Mouse (Mus musculus): Measurements from ENCODE around the gene Grid2ip.

Grid2ip gene

DNA sequence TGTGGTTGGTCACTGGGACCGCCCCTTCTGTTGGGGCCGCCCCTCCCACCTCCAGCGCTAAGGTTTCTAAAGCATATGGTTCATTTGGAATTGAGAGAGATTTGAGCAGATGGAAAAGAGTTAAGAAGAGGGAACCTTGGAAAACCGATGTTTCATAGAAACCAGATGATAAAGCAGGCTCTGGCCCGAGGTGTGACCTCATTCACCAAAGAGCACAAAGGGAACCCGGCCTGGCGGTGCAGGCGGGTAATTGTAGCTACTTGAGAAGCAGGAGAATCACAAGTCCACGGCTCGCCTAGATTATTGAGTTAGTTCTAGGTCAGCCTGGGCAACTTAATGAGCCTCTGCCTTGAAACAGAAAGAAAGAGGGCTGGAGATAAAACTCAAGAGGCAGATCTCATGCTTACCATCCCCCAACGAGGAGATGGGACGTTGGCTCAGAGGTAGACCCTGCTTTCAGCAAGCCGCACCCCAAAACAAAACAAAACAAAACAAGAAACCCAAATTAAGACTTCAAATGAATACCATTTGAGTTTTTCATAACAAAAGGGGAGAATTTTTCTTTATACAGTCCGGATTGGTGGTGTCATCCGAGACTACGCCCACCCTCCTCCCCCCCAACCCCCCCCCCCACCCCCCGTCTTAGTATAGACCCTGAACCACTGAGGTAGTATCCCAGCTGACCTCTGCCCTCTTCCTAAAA is at the start of gene Grid2ip:
Grid2ip (plus strand) TSS at position 653 of the 703 bp plus-strand sequence.
- TF ChIP-seq GATA4 (IDR thresholded peaks at IDR 0.05; ENCODE audit: insufficient replicate concordance, low read length) = no peak

DNA sequence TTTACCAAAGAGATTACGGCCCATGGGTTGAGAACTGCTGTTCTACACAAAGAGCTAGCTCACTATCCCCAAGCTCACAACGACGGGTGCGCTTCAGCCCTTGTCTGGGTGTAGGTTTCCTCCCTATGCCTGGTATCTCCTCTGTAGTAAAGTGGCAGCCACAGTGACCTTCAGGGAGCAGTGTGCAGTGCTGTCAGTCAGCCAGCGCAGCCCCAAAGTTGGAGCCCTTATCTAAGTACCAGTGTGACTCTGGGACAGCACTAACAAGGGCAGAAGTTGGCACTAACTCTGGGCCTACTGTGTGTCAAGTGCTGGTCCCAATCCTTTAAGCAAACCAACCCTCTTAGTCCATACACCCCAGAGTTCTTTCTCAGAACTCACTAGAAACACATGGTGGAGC is 48.3 kb upstream of the Grid2ip start:
- TF ChIP-seq GATA4 (IDR thresholded peaks at IDR 0.05; ENCODE audit: insufficient replicate concordance, low read length) = no peak

DNA sequence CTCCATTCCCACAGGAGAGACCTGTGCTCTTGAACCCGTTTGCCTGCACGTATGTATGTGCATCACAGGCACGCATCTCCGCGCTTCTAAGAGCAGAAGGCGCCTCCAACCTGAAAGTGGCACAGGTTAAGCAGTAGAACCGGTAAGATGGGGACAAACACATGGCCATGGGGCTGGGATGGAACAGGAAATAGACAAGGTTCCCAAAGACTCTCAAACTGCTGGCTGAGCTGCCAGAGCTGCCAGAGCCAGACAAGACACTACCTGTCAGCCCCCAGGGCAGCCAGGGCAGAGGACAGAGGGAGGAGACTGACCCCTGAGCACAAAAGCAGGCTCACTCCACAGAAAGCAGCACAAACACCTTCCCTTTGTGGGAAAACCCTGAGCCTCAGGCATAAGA is 47.2 kb upstream of the Grid2ip start:
- TF ChIP-seq GATA4 (IDR thresholded peaks at IDR 0.05; ENCODE audit: insufficient replicate concordance, low read length) = no peak

DNA sequence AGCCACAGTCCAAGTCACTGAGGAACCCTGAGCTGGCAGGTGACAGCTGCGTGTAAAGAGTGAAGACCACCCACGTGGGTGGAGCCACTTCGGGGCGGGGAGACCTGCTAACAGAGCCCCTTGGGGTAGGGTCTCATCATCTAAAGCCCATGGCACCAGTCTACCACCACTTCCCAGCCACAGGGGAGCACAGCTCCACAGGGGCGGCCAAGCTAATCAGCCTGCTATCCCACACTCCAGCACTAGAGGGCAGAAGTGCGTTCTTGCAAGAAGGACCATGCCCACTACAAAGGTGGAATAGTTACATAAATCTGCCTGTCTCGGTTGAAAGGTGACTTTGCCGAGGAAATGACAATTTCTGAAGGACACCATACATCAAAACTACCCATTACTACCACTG is 45.3 kb upstream of the Grid2ip start:
- TF ChIP-seq GATA4 (IDR thresholded peaks at IDR 0.05; ENCODE audit: insufficient replicate concordance, low read length) = no peak

DNA sequence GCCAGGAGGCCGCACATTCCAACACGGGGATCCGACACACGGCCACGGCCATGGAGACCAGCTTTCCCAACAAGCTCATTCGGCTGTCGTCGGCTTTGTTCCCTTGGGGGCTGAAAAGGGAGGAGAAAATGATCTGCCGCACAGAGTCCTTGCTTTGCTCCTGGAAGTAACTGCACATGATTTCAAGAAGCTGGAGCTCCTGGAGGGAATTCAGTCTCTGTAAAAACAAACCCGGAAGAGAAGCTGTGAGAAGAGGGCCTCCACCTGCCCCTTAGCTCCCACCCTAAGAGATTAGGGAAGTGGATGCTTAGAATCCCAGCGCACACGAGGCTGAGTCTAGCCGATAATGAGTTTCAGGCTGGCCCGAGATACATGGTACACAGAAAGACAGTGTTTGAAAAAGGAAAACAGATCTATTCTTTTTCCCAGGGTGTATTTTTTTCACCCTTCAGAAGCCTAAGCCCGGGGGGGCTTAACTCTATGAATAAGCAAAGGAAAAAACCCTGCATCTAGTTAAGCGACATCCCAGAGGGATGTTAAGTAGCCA is 42.9 kb upstream of the Grid2ip start:
- TF ChIP-seq GATA4 (IDR thresholded peaks at IDR 0.05; ENCODE audit: insufficient replicate concordance, low read length) = no peak

DNA sequence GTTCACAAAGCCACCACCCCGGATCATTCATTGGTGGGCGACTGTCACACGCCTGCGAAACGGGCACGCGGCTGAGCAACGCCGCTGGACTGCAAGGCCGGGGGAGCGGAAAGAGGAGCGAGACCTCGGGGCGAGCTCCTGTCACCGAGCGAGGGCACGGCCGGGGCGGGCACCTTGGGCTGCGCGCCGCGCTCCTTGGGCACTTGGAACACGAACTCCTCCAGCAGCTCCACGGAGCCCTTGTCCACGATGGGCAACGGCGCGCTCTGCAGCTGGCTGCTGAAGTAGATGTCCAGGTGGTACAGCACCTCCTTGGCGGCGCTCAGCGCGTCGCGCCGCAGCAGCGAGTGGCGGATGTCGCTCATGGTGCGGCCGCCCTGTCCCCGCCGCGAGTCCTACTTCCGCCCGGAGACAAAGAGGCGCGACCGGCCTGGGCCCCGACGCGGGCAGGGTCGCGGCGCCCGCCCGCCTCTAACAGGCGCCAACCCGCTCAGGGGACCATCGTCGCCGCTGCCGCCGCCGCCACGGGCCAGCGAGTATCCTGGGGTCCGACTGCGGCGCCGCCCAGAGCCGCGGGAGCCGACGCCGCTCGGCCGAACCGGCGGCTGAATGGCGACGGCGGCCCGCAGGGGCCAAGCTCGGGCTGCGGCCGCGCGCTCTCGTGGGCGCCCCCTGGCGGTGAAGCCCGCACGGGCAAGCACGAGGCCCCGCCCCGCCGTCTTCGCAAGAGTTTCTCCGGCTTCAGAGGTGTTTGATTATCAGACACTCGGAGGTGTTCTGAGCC is 42.2 kb upstream of the Grid2ip start, which contains the start of gene E130309D02Rik:
E130309D02Rik (minus strand) TSS at position 631 of the 784 bp plus-strand sequence.
- no peak for TF ChIP-seq GATA4 (IDR thresholded peaks at IDR 0.05; ENCODE audit: insufficient replicate concordance, low read length)

DNA sequence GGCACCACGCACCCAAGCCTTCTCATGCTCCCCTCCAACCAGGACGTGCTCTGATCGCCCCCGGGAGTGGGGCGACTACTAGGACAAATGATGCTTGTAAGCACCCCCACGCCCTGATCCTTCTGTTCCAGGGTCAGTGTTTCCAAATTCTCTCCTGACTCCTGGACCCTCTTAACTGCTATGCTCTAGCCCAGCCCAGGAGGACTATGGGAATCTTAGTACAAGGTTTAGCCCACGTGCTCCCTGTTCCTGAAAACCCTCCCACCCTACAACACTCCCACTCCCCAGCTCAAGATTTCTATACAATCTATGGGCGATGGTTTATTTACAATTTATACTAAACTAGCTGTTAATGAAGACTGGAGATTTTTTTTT is 41.6 kb upstream of the Grid2ip start:
- no peak for TF ChIP-seq GATA4 (IDR thresholded peaks at IDR 0.05; ENCODE audit: insufficient replicate concordance, low read length)

DNA sequence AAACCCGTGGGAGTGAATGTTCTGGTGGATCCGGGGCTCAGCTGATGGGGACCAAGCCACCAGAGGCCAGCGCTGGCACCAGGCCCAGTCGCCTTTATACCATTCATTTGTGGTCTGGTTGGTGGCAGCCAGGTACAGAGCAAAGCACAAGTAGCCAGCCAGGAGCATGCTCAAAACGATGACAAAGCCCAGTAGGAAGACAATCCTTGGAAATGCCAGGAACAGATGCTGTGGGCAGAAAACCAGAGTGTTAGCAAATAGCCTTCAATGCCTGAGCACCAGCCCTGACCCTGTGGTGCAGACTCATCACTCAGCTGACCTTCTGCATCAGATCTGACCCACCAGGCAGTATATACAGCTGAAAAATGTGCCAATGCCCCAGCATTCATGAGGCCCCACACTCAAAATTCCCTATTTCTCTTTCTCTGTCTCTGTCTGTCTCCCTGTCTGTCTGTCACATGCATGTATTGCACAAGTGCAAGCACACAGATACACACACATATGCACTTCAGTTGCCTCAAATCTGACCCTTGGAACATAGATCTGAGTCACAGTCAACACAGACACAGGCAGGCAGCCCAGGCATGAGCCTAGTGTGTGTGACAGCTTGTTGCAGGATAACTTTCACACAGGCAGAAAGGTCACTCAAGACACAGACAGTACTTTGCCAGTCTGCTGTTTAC is 40.4 kb upstream of the Grid2ip start:
- no peak for TF ChIP-seq GATA4 (IDR thresholded peaks at IDR 0.05; ENCODE audit: insufficient replicate concordance, low read length)

DNA sequence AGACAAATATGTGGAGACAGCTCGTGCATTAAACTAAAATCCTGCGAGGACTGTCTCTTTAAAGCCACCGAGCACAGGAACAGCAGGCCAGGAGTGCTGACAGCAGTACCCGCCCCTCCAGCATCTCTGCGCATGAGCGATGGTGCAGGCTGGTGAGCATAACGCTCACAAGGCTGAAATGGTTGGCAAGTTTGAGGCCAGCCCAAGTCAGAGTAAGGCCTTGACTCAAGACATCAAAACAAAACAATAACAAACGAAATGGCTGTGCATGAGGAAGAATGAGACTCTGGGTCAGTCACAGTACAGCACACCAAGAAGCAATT is 39.9 kb upstream of the Grid2ip start:
- TF ChIP-seq GATA4 (IDR thresholded peaks at IDR 0.05; ENCODE audit: insufficient replicate concordance, low read length) = no peak

DNA sequence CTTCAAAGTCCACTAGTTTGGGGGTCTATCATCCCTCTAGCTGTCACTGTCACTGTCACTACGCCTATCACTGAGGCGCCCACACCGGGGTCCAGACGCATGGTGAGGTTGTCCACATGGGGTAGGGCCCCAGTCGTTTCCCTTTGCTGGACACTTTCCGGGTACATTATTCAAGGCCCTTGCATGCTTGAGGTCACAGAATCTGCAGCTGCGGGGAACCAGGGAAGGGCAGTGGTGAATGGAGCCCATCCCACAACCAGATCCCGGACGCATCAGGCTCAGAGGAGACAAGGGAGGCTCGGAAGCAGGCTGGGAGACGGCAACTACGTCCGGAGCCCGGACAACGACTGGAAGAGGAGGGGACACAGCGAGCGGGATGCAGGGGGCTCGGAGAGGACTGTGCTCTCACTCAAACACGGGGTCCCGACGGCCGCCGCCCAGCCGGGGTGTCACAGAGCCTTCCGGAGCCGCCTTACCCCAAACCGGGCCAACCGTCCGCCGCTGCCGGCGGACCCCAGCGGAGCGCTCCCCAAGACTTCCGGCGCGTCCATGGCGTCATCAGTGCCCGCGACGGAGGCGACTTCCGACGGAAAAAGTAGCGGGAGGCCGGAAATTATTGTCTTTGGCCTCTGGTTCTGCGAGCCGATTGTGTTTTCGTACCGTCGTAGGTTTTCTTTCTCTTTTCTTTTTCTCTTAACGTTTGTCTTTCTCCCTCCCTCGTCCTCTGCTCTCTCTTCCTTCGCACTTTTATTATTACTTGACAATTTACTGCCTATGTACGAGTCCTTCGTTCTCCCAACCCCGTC is 28.2 kb upstream of the Grid2ip start, which contains the start of gene Zdhhc4:
Zdhhc4 (minus strand) TSS at position 567 of the 806 bp plus-strand sequence.
- TF ChIP-seq GATA4 (IDR thresholded peaks at IDR 0.05; ENCODE audit: insufficient replicate concordance, low read length) = no peak; the same call in 1 of the 2 replicates

DNA sequence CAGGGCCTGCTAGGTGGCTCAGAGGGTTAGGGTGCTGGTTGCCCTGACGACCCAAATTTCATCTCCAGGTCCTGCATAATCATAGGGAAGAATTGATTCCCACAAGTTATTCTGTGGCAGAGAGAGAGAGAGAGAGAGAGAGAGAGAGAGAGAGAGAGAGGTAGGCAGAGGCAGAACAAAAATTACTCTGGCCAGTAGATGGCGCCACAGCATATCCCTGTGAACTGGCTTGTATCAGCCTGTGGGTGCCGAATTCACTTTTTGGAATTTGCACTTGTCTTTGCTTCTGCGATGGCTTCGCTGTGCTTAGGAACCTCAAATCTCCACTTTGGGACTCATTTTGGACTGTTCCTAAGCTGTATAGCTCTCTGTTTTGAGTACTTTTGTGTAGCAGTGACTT is 23.3 kb upstream of the Grid2ip start:
- TF ChIP-seq GATA4 (IDR thresholded peaks at IDR 0.05; ENCODE audit: insufficient replicate concordance, low read length) = no peak

DNA sequence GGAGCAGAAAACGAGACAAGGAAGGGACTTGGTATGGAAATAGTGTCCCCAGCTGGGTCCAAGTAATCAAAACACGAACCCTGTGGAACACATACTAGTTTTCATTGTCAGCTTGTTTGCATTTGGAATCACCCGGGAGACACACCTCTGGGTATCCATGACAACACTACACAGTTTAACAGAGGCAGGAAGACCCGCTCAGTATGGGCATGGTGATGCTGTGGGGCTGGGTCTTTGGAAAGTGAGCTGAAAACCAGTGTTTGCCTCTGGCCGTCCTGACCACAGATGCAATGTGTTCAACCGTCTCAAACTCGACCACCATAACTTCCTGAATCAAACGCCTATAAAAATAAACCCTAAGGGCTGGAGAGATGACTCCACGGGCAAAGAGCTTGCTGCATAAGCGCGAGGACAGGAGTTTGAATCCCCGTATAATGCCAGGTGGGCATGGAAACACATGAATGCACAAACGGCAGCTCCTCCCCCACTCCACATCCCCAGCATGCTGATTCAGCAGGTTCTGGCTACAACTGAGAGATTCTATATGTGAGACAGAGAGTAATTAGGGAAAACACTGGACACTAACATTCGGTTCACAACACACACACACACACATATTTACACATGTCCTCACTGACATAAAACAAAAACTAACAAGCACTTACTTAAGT is 22.6 kb upstream of the Grid2ip start:
- TF ChIP-seq GATA4 (IDR thresholded peaks at IDR 0.05; ENCODE audit: insufficient replicate concordance, low read length) = no peak

DNA sequence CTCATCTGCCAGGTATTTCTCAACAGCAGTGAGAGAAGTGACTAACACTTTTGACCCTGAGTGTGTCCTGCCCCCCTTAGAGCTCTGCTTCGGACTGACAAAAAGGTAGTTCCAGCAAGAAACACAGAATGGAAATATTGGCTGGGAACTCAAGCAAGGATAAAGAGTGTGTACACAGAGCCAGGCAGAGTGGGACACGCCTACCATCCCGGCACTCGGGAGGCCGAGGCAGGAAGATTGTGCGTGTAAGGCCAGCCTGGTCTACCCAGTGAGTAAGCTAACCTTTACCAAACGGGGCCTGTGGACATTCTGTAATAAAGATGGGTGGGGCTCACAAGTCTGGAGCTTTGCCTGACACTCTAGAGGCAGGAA is 22.1 kb upstream of the Grid2ip start:
- no peak for TF ChIP-seq GATA4 (IDR thresholded peaks at IDR 0.05; ENCODE audit: insufficient replicate concordance, low read length)

DNA sequence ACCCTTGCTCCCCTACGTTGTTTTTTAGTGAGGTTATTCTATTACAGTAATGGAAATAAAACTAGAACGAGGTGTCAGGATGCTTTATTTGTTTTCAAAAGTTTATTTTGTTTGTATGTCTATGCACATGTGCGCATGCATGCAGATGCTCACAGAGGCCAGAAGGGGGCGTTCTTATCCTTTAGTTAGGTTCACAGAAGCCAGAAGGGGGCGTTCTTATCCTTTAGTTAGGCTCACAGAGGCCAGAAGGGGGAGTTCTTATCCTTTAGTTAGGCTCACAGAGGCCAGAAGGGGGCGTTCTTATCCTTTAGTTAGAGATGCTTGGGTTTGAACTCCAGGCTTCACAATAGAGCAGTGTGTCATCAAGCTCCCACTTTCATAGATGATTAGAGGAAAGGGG is 20.6 kb upstream of the Grid2ip start:
- TF ChIP-seq GATA4 (IDR thresholded peaks at IDR 0.05; ENCODE audit: insufficient replicate concordance, low read length) = no peak

Data from liver, adult (tissue).